Mouse (Mus musculus) central nervous system, embryonic 11.5 days (tissue): ENCODE results near the gene Speer4d. TPM values are rescaled to one million over a fixed set of nuclear protein-coding genes. Genes with fewer than 3 reads are reported as not detected.

ENCODE experiments used
- polyA plus RNA-seq: library from polyadenylated mRNA; depleted of rRNA; stranded (reverse); fragments of >200 nt; gene quantifications from 2 replicates; pipeline ENCODE4 v1.2.3, GENCODE M21; 2012; rRNA removed

Gene Speer4d
- polyA plus RNA-seq = not detected in 2 replicates

GRCm38 (mm10) chr5:15618764-15619163 is at the start of gene Speer4d:
Speer4d (plus strand) TSS chr5:15619064.

GRCm38 (mm10) chr5:15577033-15577432 is 41.8 kb upstream of the Speer4d start, which contains the start of gene Gm21083:
Gm21083 (plus strand) TSS chr5:15577333.

GRCm38 (mm10) chr5:15656959-15657358 is 38.1 kb downstream of the Speer4d start, which contains the start of gene 4930572O03Rik:
4930572O03Rik (minus strand) TSS chr5:15657059.

Other genes starting within 250 kb of the Speer4d start
- not detected in 2 replicates for gene Gm21149, start 142.5 kb upstream of the Speer4d start, polyA plus RNA-seq
- not detected in 2 replicates for gene Gm21190, start 89.8 kb upstream of the Speer4d start, polyA plus RNA-seq
- gene Gm21083, start 41.7 kb upstream of the Speer4d start, polyA plus RNA-seq = 0.09 TPM in 1 of 2 replicates, not detected in the other
- not detected in 2 replicates for gene 4930572O03Rik, start 38.0 kb downstream of the Speer4d start, polyA plus RNA-seq
- gene Speer4c, start 95.2 kb downstream of the Speer4d start, polyA plus RNA-seq = not detected in 2 replicates